Mouse (Mus musculus): ENCODE data around the gene Pyroxd2.

Gene Pyroxd2

GRCm38 (mm10) chr19:42746702-42747101 is 5.9 kb downstream of the Pyroxd2 start:
- in situ Hi-C loops (cut with MboI; ENCODE audit: low sequenced_read_pairs) = no loop called here

DNA sequence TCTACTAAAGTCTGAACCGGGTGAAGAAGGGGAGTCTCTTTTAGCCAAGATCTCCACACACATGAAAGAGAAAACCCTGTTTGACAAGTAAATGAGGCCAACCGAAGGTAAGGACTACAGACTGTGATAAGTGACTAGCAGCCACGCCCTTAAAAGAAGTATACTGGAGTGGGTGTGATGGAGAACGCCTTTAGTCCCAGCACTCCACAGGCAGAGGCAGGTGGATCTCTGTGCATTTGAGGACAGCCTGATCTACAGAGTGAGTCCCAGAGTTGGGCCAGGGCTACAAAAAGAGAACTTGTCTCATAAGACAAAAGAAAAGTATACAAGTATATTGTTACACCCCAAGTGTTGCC is 6.7 kb downstream of the Pyroxd2 start:
- in situ Hi-C loops (cut with MboI; ENCODE audit: low sequenced_read_pairs) = no loop called here

DNA sequence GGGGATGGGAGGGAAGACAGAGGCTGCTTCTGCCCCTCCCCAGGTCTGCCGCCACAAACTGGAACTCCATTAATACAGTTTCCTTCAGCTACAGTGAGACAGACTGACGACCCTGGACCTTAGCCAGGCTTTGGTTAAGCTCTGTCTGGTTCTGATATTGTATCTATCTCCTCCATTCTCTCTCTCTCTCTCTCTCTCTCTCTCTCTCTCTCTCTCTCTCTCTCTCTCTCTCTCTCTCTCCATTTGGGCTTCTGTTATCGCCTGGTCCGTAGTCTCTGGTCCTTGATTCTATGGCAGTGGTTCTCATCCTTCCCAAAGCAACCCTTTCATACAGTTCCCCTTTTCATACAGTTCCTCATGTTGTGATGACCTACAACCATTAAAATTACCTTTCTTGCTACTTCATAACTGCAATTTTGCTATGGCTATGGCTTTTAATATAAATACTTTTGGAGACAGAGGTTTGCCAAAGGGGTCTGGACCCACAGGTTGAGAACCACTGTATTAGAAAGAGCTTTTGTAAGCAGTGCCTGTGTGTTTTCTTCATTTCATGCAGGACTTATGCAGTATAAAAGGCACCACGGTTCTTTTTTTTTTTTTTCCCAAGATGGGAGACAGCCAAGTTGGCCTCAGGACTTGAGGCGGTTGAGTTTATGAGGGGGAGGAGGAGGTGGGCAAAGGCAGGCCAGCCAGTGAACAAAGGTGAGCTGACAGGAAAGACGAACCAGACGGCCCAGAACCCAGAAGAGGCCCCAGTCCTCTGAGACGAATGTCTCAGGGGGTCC is 7.3 kb downstream of the Pyroxd2 start:
- in situ Hi-C loops (cut with MboI; ENCODE audit: low sequenced_read_pairs) = no loop called here

GRCm38 (mm10) chr19:42744162-42744586 is 8.4 kb downstream of the Pyroxd2 start:
- in situ Hi-C loops (cut with MboI; ENCODE audit: low sequenced_read_pairs) = no loop called here

DNA sequence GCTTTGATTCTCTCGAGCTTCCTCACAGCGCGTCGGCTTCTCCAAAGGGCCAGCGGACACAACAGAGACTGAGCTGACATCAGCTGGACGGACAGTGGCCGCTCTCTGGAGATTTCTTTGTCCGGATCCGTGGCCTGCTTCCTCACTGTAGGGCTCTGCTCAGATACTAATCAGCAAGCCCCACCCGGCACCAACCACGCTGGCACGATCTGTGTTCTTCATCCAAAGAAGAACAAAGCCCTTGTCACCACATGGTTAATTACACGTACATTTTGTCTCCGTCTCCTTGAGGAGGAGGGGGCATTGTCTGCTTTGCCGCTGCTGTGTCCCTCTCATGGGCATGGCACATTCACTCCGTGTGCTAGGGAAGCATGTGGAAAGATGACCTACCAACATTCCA is 9.3 kb downstream of the Pyroxd2 start:
- in situ Hi-C loops (cut with MboI; ENCODE audit: low sequenced_read_pairs) = no loop called here

DNA sequence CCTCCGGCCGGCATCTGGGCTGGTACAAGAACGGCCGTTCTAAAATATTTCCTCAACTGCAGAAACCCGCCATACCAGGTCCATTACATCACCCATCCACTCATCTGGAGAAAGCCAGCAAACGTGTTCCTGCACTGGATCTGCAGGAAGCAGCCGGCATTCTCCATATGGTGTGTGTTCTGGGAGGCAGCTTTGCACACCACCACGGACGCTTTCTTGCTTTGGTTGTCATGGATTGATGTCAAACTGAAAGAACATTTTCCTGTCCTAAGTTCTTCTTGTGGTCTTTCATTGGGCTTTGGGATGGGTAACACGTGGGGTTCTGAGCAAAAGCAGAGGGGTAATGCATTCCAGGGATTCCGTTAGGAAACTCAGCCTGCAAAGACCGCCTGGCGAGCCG is 10.7 kb downstream of the Pyroxd2 start:
- in situ Hi-C loops (cut with MboI; ENCODE audit: low sequenced_read_pairs) = no loop called here

GRCm38 (mm10) chr19:42740163-42740899 is 12.2 kb downstream of the Pyroxd2 start:
- in situ Hi-C loops (cut with MboI; ENCODE audit: low sequenced_read_pairs) = no loop called here

DNA sequence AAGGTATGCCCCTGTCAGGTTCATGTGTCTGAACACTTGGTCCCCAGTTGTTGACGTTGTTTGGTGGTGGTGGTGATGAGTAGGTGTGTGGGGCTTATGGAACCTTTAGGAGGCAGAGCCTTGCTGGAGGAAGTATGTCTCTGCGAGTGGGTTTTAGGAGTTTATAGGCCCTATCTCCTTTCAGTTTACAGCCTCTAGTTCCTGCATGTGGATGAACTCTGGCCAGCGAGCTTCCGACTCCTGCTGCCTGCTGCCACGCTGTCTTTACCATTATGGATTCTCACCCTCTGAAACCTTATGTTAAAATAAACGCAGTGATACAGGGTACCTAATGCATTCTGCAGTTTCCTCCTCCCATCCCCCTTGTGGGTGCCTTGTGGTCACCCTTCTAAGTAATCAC is 12.8 kb downstream of the Pyroxd2 start:
- in situ Hi-C loops (cut with MboI; ENCODE audit: low sequenced_read_pairs) = no loop called here

DNA sequence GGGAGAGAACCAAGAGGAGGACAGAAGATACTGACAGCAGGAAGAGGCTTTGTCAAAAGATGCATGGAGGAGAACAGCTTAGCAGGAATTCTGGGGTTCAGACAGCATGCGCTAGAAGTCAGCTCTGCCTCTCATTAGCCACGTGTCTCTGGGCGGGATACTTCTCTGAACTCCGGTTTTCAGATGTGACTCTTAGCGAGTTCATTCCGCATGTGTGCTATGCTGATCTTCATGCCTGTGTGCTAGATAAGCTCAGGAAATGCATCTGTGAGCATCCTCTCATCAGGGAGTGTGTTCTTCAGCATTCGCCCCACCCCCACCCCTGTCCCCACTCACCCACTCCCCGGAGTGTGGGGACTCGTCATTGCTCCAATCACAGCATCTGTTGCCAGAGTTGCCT is 14.8 kb downstream of the Pyroxd2 start:
- in situ Hi-C loops (cut with MboI; ENCODE audit: low sequenced_read_pairs) = no loop called here

- in situ Hi-C loops (cut with MboI; ENCODE audit: low sequenced_read_pairs) = no loop called here
These were observed 17.6 kb downstream of the Pyroxd2 start for GRCm38 (mm10) chr19:42734982-42735381.

- in situ Hi-C loops (cut with MboI; ENCODE audit: low sequenced_read_pairs) = no loop called here
These were observed 25.2 kb downstream of the Pyroxd2 start for GRCm38 (mm10) chr19:42727424-42727823.

- in situ Hi-C loops (cut with MboI; ENCODE audit: low sequenced_read_pairs) = no loop called here
These were observed 25.8 kb downstream of the Pyroxd2 start for GRCm38 (mm10) chr19:42726766-42727165.

DNA sequence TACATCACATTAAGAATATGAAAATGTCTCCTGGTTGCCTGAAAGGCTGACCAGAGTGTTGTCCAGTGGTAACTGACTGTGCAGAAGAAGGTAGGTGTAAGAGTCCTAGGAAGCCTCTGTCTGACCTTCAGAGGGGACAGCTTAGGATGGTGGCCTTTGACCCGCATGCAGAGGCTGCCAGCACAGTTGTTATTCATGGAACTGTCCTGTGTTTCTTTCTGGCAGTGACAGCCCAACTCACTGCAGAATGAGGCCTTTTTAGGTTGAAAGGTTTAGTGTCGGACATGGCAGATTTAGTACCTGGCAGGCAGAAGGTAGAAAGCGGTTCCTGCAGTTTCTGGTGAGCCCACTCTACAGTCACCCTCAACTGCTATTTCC is 26.6 kb downstream of the Pyroxd2 start:
- in situ Hi-C loops (cut with MboI; ENCODE audit: low sequenced_read_pairs) = no loop called here

DNA sequence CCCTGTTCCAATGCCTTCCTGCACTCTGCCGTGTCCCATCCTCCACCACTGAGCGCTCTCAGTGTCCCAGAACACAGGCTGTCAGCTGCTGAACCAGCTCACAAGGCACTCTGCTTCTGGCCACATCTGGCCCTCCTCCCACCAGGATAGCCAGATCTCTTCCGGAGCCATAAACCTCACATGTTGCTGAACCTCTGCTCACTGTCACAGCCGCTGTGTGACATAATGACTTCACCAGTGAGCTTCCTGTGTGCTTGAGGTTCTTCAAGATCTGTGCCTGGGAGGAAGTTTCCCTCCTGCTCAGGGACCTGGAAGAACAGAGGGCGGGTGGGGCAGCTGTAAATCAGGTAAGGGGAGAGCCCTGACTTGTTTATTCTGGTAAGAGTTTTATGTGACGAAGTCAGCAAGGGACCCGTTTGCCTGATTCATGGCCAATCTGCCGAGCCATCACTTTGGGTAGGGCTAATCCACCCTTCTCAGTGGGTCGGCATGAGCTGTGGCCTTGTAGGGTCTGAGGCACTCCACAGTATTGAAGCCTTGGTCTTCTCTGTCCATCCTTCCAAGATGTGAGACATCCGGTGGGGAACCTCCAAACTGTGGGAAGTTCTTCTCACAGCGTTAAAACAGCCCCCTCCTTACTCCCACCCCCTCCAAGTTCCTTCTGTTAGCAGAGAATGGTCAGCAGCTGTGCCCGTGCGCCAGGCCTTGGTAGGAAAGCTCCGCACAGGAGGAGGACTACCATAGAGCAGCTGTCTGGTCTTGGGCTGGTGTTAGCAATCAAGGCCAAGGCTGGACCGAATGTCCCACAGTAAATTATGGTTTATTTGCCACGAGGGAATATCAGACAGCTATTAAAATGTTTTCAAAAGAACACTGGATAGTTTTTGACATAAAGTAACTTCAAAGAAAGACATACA is 27.3 kb downstream of the Pyroxd2 start:
- in situ Hi-C loops (cut with MboI; ENCODE audit: low sequenced_read_pairs) = no loop called here

DNA sequence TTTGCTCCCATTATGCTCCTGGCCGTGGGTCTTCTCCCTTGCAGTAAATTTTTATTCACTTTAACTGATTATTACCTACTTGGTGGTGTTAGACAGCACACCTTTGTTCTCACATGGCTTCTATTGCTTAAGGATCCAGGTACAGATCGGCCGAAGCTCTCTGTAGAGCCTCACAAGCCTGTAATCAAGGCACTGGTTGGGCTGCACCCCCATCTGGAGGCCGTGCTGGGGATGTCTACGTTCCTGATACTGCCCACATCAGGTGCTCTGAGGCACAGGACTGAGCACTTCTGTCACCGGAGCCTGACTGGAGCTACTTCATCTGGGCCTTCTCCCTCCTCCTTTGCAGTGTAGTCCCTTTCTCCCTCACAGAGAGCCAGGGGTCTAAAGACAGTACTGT is 29.3 kb downstream of the Pyroxd2 start:
- in situ Hi-C loops (cut with MboI; ENCODE audit: low sequenced_read_pairs) = no loop called here

GRCm38 (mm10) chr19:42722500-42722899 is 30.1 kb downstream of the Pyroxd2 start:
- in situ Hi-C loops (cut with MboI; ENCODE audit: low sequenced_read_pairs) = no loop called here

- in situ Hi-C loops (cut with MboI; ENCODE audit: low sequenced_read_pairs) = no loop called here
These were observed 34.5 kb downstream of the Pyroxd2 start for GRCm38 (mm10) chr19:42718101-42718500.

- in situ Hi-C loops (cut with MboI; ENCODE audit: low sequenced_read_pairs) = no loop called here
These were observed 34.9 kb downstream of the Pyroxd2 start for GRCm38 (mm10) chr19:42717668-42718067.

DNA sequence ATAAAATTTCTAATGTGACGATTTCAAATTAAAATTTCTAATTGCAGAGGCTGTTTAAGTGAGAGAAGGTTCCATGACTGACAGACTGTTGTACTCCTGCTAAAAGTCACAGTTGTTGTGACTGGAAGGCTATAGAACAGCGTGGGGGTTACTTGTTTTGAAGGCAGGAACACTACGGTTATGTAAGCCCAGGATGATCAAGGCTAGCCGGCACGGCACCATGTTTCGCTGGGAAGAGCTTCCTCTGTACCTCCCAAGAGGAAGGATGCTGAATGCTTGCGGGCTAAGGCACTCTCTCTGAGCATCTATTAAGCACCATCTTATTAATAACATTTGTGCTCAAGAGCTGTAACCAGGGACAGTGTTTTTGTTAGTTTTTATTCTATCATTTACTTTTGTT is 36.1 kb downstream of the Pyroxd2 start:
- in situ Hi-C loops (cut with MboI; ENCODE audit: low sequenced_read_pairs) = no loop called here

DNA sequence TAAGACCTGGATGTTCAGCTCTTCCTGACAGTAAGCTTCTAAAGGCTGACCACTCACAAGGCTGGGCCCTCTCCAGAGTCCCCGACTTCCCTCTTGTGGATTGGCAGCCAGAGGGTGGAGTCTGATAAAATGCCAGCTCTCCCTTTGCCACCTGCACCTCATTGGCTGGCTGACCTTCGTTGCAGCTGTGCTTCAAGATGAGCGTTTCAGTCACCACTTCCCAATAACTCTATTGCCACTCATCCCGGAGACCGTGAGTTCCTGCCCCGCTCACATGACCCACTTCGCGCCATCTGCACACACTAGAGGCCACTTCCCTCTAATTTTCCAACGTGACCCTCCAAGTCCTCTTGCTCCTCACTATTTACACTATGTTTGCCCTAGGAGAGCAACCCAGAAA is 38.8 kb downstream of the Pyroxd2 start:
- in situ Hi-C loops (cut with MboI; ENCODE audit: low sequenced_read_pairs) = no loop called here

- in situ Hi-C loops (cut with MboI; ENCODE audit: low sequenced_read_pairs) = no loop called here
These were observed 53.1 kb downstream of the Pyroxd2 start for GRCm38 (mm10) chr19:42699426-42699825.
